Mouse (Mus musculus): ENCODE data around the gene Gga2. TPM values are rescaled to one million over a fixed set of nuclear protein-coding genes. Genes with fewer than 3 reads are reported as not detected.

Gga2 gene
- 10 to 100 TPM; 26.2 to 30.5 TPM for total RNA-seq (2021)

- peak; percentile 71 to 74 for DNase-seq (ENCODE audit: extremely low spot score in 1 of 2, low spot score in 1 of 2)
These were observed at the start of gene Gga2 for GRCm38 (mm10) chr7:122020667-122021354. TSS of gene Gga2 (minus strand) at chr7:122021222.

GRCm38 (mm10) chr7:122067517-122068381 lies 46.7 kb upstream of the Gga2 start:
- DNase-seq (ENCODE audit: extremely low spot score in 1 of 2, low spot score in 1 of 2), result no peak

- DNase-seq (ENCODE audit: extremely low spot score in 1 of 2, low spot score in 1 of 2), result peak; percentile 87 to 98
These were observed 46.0 kb upstream of the Gga2 start, which contains the start of the genes Ubfd1 and Ears2 for GRCm38 (mm10) chr7:122066945-122067516. TSS of gene Ubfd1 (plus strand) at chr7:122067175. TSS of gene Ears2 (minus strand) at chr7:122067263.

- no peak for DNase-seq (ENCODE audit: extremely low spot score in 1 of 2, low spot score in 1 of 2)
These were observed 45.3 kb upstream of the Gga2 start for GRCm38 (mm10) chr7:122066102-122066944.

- no peak for DNase-seq (ENCODE audit: extremely low spot score in 1 of 2, low spot score in 1 of 2)
These were observed 44.6 kb upstream of the Gga2 start for GRCm38 (mm10) chr7:122065656-122066055.

- DNase-seq (ENCODE audit: extremely low spot score in 1 of 2, low spot score in 1 of 2), result no peak
These were observed 35.6 kb upstream of the Gga2 start for GRCm38 (mm10) chr7:122056633-122057032.

GRCm38 (mm10) chr7:122050834-122051233 lies 29.8 kb upstream of the Gga2 start:
- no peak for DNase-seq (ENCODE audit: extremely low spot score in 1 of 2, low spot score in 1 of 2)

- no peak for DNase-seq (ENCODE audit: extremely low spot score in 1 of 2, low spot score in 1 of 2)
These were observed 27.2 kb upstream of the Gga2 start for GRCm38 (mm10) chr7:122048191-122048590.

GRCm38 (mm10) chr7:122046813-122047212 lies 25.8 kb upstream of the Gga2 start:
- DNase-seq (ENCODE audit: extremely low spot score in 1 of 2, low spot score in 1 of 2), result no peak

- no peak for DNase-seq (ENCODE audit: extremely low spot score in 1 of 2, low spot score in 1 of 2)
These were observed 24.7 kb upstream of the Gga2 start for GRCm38 (mm10) chr7:122045711-122046110.

GRCm38 (mm10) chr7:122045181-122045634 lies 24.2 kb upstream of the Gga2 start:
- no peak for DNase-seq (ENCODE audit: extremely low spot score in 1 of 2, low spot score in 1 of 2)

- no peak for DNase-seq (ENCODE audit: extremely low spot score in 1 of 2, low spot score in 1 of 2)
These were observed 23.1 kb upstream of the Gga2 start for GRCm38 (mm10) chr7:122044106-122044505.

GRCm38 (mm10) chr7:122034348-122034747 lies 13.3 kb upstream of the Gga2 start:
- DNase-seq (ENCODE audit: extremely low spot score in 1 of 2, low spot score in 1 of 2), result no peak

- DNase-seq (ENCODE audit: extremely low spot score in 1 of 2, low spot score in 1 of 2), result no peak
These were observed 12.3 kb upstream of the Gga2 start for GRCm38 (mm10) chr7:122033371-122033770.

- no peak for DNase-seq (ENCODE audit: extremely low spot score in 1 of 2, low spot score in 1 of 2)
These were observed 1.1 kb upstream of the Gga2 start for GRCm38 (mm10) chr7:122022131-122022530.

- no peak for DNase-seq (ENCODE audit: extremely low spot score in 1 of 2, low spot score in 1 of 2)
These were observed 752 bp downstream of the Gga2 start for GRCm38 (mm10) chr7:122020273-122020666.

GRCm38 (mm10) chr7:122018978-122019377 lies 2.0 kb downstream of the Gga2 start:
- peak in 1 of 2 experiments; percentile 24 for DNase-seq (ENCODE audit: extremely low spot score in 1 of 2, low spot score in 1 of 2)

- no peak for DNase-seq (ENCODE audit: extremely low spot score in 1 of 2, low spot score in 1 of 2)
These were observed 2.8 kb downstream of the Gga2 start for GRCm38 (mm10) chr7:122018247-122018646.

- no peak for DNase-seq (ENCODE audit: extremely low spot score in 1 of 2, low spot score in 1 of 2)
These were observed 5.3 kb downstream of the Gga2 start for GRCm38 (mm10) chr7:122015734-122016133.

- DNase-seq (ENCODE audit: extremely low spot score in 1 of 2, low spot score in 1 of 2), result no peak
These were observed 5.9 kb downstream of the Gga2 start for GRCm38 (mm10) chr7:122015105-122015504.
